Mouse (Mus musculus): Measurements from ENCODE around the gene Gab1.

DNA sequence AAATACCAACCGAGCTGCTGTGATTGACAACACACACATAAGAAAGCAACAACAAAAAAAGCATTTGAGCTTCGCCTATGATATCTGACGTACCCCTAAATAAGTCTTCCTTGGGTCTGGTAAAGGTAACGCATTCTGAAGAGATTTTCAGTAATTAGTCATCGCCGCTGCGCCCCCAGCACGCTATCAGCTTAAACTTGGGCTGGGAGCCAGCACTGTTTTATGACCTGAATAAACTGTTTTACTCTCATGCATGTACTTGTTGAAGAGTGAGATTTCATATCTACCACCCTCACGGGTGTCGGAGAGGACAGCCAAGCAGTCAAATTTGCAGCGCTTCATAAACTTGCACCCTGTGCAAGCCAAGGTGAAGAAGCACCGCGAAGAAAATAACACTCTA lies 26.7 kb downstream of the Gab1 start:
- TF ChIP-seq JUND (IDR thresholded peaks at IDR 0.05; ENCODE audit: low read depth, low read length) (no peak; the same call in 1 of the 2 replicates), ZMIZ1 (IDR thresholded peaks at IDR 0.05; ENCODE audit: low read depth, low read length) (no peak), ZKSCAN1 (IDR thresholded peaks at IDR 0.05; ENCODE audit: low read depth, low read length) (no peak), ZNF384 (IDR thresholded peaks at IDR 0.05; ENCODE audit: low read depth, low read length) (no peak), CHD2 (IDR thresholded peaks at IDR 0.05; ENCODE audit: low read length) (no peak), EP300 (IDR thresholded peaks at IDR 0.05; ENCODE audit: low read depth in 1 of 2, low read length in 2 of 2) (peak; percentile 60 to 76), POLR2A (IDR thresholded peaks at IDR 0.05; ENCODE audit: control insufficient read depth in 1 of 2, insufficient read depth in 1 of 2, low read depth in 1 of 2, low read length in 2 of 2, poor library complexity in 1 of 2) (no peak)
